Mouse (Mus musculus): ENCODE data around the gene Gramd1b. TPM values are rescaled to one million over a fixed set of nuclear protein-coding genes. Genes with fewer than 3 reads are reported as not detected.

Gramd1b gene
- polyA plus RNA-seq, 1 experiment from 2014 or later, result 19.5 TPM

GRCm38 (mm10) chr9:40320405-40320804, 210.8 kb downstream of the Gramd1b start:
- Histone ChIP-seq H3K27me3 (replicated peaks; ENCODE audit: control insufficient read depth, insufficient read depth, low read length) (no peaks in the 10 kb centered on the region), H3K4me2 (ENCODE audit: low read length) (no peak overlapping the region), H3K27ac (ENCODE audit: low read length) (no peak overlapping the region), H3K4me1 (replicated peaks; ENCODE audit: control insufficient read depth, insufficient read depth, low read length) (no peaks in the 10 kb centered on the region), H3K36me3 (ENCODE audit: control insufficient read depth, insufficient read depth) (peaks cover 10% of the 10 kb centered on the region), H3K4me3 (replicated peaks; ENCODE audit: low read length) (no peak overlapping the region), H3K9me3 (ENCODE audit: control insufficient read depth, low read length) (no peaks in the 10 kb centered on the region), H3K9ac (replicated peaks; ENCODE audit: low read depth, low read length) (no peak overlapping the region)
- 87% methylated on average over 8 of the region's 8 CpGs for WGBS
- no peak for ATAC-seq

GRCm38 (mm10) chr9:40318771-40319170, 212.4 kb downstream of the Gramd1b start:
- no peaks in the 10 kb centered on the region for H3K27me3 ChIP-seq (replicated peaks; ENCODE audit: control insufficient read depth, insufficient read depth, low read length)
- H3K27ac ChIP-seq (ENCODE audit: low read length), result no peak overlapping the region
- no peak for ATAC-seq
- no peak overlapping the region for H3K9ac ChIP-seq (replicated peaks; ENCODE audit: low read depth, low read length)
- WGBS, result 89% methylated on average over 5 of the region's 5 CpGs
- no peaks in the 10 kb centered on the region for H3K9me3 ChIP-seq (ENCODE audit: control insufficient read depth, low read length)
- no peak overlapping the region for H3K4me3 ChIP-seq (replicated peaks; ENCODE audit: low read length)
- H3K4me1 ChIP-seq (replicated peaks; ENCODE audit: control insufficient read depth, insufficient read depth, low read length), result no peaks in the 10 kb centered on the region
- H3K4me2 ChIP-seq (ENCODE audit: low read length), result no peak overlapping the region
- H3K36me3 ChIP-seq (ENCODE audit: control insufficient read depth, insufficient read depth), result peaks cover 16% of the 10 kb centered on the region

GRCm38 (mm10) chr9:40317735-40318134, 213.4 kb downstream of the Gramd1b start:
- Histone ChIP-seq H3K27ac (ENCODE audit: low read length) (no peak overlapping the region), H3K36me3 (ENCODE audit: control insufficient read depth, insufficient read depth) (peaks cover 16% of the 10 kb centered on the region), H3K9me3 (ENCODE audit: control insufficient read depth, low read length) (no peaks in the 10 kb centered on the region), H3K4me3 (replicated peaks; ENCODE audit: low read length) (no peak overlapping the region), H3K4me1 (replicated peaks; ENCODE audit: control insufficient read depth, insufficient read depth, low read length) (no peaks in the 10 kb centered on the region), H3K4me2 (ENCODE audit: low read length) (no peak overlapping the region), H3K27me3 (replicated peaks; ENCODE audit: control insufficient read depth, insufficient read depth, low read length) (no peaks in the 10 kb centered on the region), H3K9ac (replicated peaks; ENCODE audit: low read depth, low read length) (no peak overlapping the region)
- WGBS, result 86% methylated on average over 4 of the region's 4 CpGs
- no peak for ATAC-seq

- H3K27me3 ChIP-seq (replicated peaks; ENCODE audit: control insufficient read depth, insufficient read depth, low read length), result no peaks in the 10 kb centered on the region
- 92% methylated on average over 9 of the region's 9 CpGs for WGBS
- H3K4me2 ChIP-seq (ENCODE audit: low read length), result no peak overlapping the region
- no peak overlapping the region for H3K9ac ChIP-seq (replicated peaks; ENCODE audit: low read depth, low read length)
- no peaks in the 10 kb centered on the region for H3K9me3 ChIP-seq (ENCODE audit: control insufficient read depth, low read length)
- H3K36me3 ChIP-seq (ENCODE audit: control insufficient read depth, insufficient read depth), result peaks cover 16% of the 10 kb centered on the region
- no peak overlapping the region for H3K4me3 ChIP-seq (replicated peaks; ENCODE audit: low read length)
- H3K27ac ChIP-seq (ENCODE audit: low read length), result no peak overlapping the region
- no peaks in the 10 kb centered on the region for H3K4me1 ChIP-seq (replicated peaks; ENCODE audit: control insufficient read depth, insufficient read depth, low read length)
- no peak for ATAC-seq
Observed at GRCm38 (mm10) chr9:40316865-40317660, 214.1 kb downstream of the Gramd1b start.

- 82% methylated on average over 9 of the region's 9 CpGs for WGBS
- no peak for ATAC-seq
Observed at GRCm38 (mm10) chr9:40311813-40312212, 219.4 kb downstream of the Gramd1b start.

GRCm38 (mm10) chr9:40309876-40310275, 221.3 kb downstream of the Gramd1b start:
- no peak for ATAC-seq
- H3K9me3 ChIP-seq (ENCODE audit: control insufficient read depth, low read length), result no peaks in the 10 kb centered on the region
- H3K27ac ChIP-seq (ENCODE audit: low read length), result no peak overlapping the region
- no peak overlapping the region for H3K9ac ChIP-seq (replicated peaks; ENCODE audit: low read depth, low read length)
- no peak overlapping the region for H3K4me2 ChIP-seq (ENCODE audit: low read length)
- peaks cover 30% of the 10 kb centered on the region for H3K36me3 ChIP-seq (ENCODE audit: control insufficient read depth, insufficient read depth)
- no peaks in the 10 kb centered on the region for H3K27me3 ChIP-seq (replicated peaks; ENCODE audit: control insufficient read depth, insufficient read depth, low read length)
- WGBS, result 95% methylated on average over 6 of the region's 6 CpGs
- no peaks in the 10 kb centered on the region for H3K4me1 ChIP-seq (replicated peaks; ENCODE audit: control insufficient read depth, insufficient read depth, low read length)
- H3K4me3 ChIP-seq (replicated peaks; ENCODE audit: low read length), result no peak overlapping the region

More at GRCm38 (mm10) chr9:40311813-40312212, 219.4 kb downstream of the Gramd1b start:
- no peaks in the 10 kb centered on the region for H3K9me3 ChIP-seq (ENCODE audit: control insufficient read depth, low read length)
- H3K27ac ChIP-seq (ENCODE audit: low read length), result no peak overlapping the region
- H3K36me3 ChIP-seq (ENCODE audit: control insufficient read depth, insufficient read depth), result peaks cover 21% of the 10 kb centered on the region
- H3K4me3 ChIP-seq (replicated peaks; ENCODE audit: low read length), result no peak overlapping the region
- H3K27me3 ChIP-seq (replicated peaks; ENCODE audit: control insufficient read depth, insufficient read depth, low read length), result no peaks in the 10 kb centered on the region
- no peak overlapping the region for H3K9ac ChIP-seq (replicated peaks; ENCODE audit: low read depth, low read length)
- H3K4me1 ChIP-seq (replicated peaks; ENCODE audit: control insufficient read depth, insufficient read depth, low read length), result no peaks in the 10 kb centered on the region
- H3K4me2 ChIP-seq (ENCODE audit: low read length), result no peak overlapping the region

GRCm38 (mm10) chr9:40307311-40307710, 223.9 kb downstream of the Gramd1b start:
- no peaks in the 10 kb centered on the region for H3K9me3 ChIP-seq (ENCODE audit: control insufficient read depth, low read length)
- H3K9ac ChIP-seq (replicated peaks; ENCODE audit: low read depth, low read length), result no peak overlapping the region
- 69% methylated on average over 3 of the region's 3 CpGs for WGBS
- peaks cover 39% of the 10 kb centered on the region for H3K36me3 ChIP-seq (ENCODE audit: control insufficient read depth, insufficient read depth)
- H3K4me2 ChIP-seq (ENCODE audit: low read length), result no peak overlapping the region
- H3K27ac ChIP-seq (ENCODE audit: low read length), result no peak overlapping the region
- ATAC-seq, result peak; percentile 75
- no peaks in the 10 kb centered on the region for H3K4me1 ChIP-seq (replicated peaks; ENCODE audit: control insufficient read depth, insufficient read depth, low read length)
- H3K4me3 ChIP-seq (replicated peaks; ENCODE audit: low read length), result no peak overlapping the region
- H3K27me3 ChIP-seq (replicated peaks; ENCODE audit: control insufficient read depth, insufficient read depth, low read length), result no peaks in the 10 kb centered on the region

- Histone ChIP-seq H3K9me3 (ENCODE audit: control insufficient read depth, low read length) (no peaks in the 10 kb centered on the region), H3K4me2 (ENCODE audit: low read length) (no peak overlapping the region), H3K4me1 (replicated peaks; ENCODE audit: control insufficient read depth, insufficient read depth, low read length) (no peaks in the 10 kb centered on the region), H3K4me3 (replicated peaks; ENCODE audit: low read length) (no peak overlapping the region), H3K27me3 (replicated peaks; ENCODE audit: control insufficient read depth, insufficient read depth, low read length) (no peaks in the 10 kb centered on the region), H3K27ac (ENCODE audit: low read length) (no peak overlapping the region), H3K9ac (replicated peaks; ENCODE audit: low read depth, low read length) (no peak overlapping the region), H3K36me3 (ENCODE audit: control insufficient read depth, insufficient read depth) (peaks cover 44% of the 10 kb centered on the region)
- WGBS, result 94% methylated on average over 8 of the region's 8 CpGs
- ATAC-seq, result no peak
Observed at GRCm38 (mm10) chr9:40304243-40304642, 226.9 kb downstream of the Gramd1b start.

- no peaks in the 10 kb centered on the region for H3K4me1 ChIP-seq (replicated peaks; ENCODE audit: control insufficient read depth, insufficient read depth, low read length)
- WGBS, result 97% methylated on average over 8 of the region's 8 CpGs
- no peaks in the 10 kb centered on the region for H3K9me3 ChIP-seq (ENCODE audit: control insufficient read depth, low read length)
- H3K4me3 ChIP-seq (replicated peaks; ENCODE audit: low read length), result no peak overlapping the region
- H3K27ac ChIP-seq (ENCODE audit: low read length), result no peak overlapping the region
- H3K4me2 ChIP-seq (ENCODE audit: low read length), result no peak overlapping the region
- H3K9ac ChIP-seq (replicated peaks; ENCODE audit: low read depth, low read length), result no peak overlapping the region
- no peaks in the 10 kb centered on the region for H3K27me3 ChIP-seq (replicated peaks; ENCODE audit: control insufficient read depth, insufficient read depth, low read length)
- no peak for ATAC-seq
- H3K36me3 ChIP-seq (ENCODE audit: control insufficient read depth, insufficient read depth), result peaks cover 55% of the 10 kb centered on the region
Observed at GRCm38 (mm10) chr9:40302375-40302774, 228.8 kb downstream of the Gramd1b start.
